Mouse (Mus musculus): Measurements from ENCODE around the gene Dnah2.
A peak's percentile ranks its signal among the peaks of the same experiment; 100 is the strongest.

Dnah2 gene

GRCm38 (mm10) chr11:69527098-69528030 lies 21.5 kb downstream of the Dnah2 start:
- no peak for DNase-seq

GRCm38 (mm10) chr11:69526631-69527030 lies 22.3 kb downstream of the Dnah2 start:
- DNase-seq, result no peak

- no peak for DNase-seq
Measured at GRCm38 (mm10) chr11:69525661-69526060, 23.2 kb downstream of the Dnah2 start.

GRCm38 (mm10) chr11:69523651-69524050 lies 25.3 kb downstream of the Dnah2 start:
- DNase-seq, result no peak

GRCm38 (mm10) chr11:69521526-69522149 lies 27.3 kb downstream of the Dnah2 start:
- no peak for DNase-seq

- peak; percentile 76 for DNase-seq
Measured at GRCm38 (mm10) chr11:69519976-69520375, 28.9 kb downstream of the Dnah2 start.

GRCm38 (mm10) chr11:69516661-69517060 lies 32.2 kb downstream of the Dnah2 start:
- peak; percentile 83 for DNase-seq

- DNase-seq, result peak; percentile 90
Measured at GRCm38 (mm10) chr11:69516151-69516640, 32.7 kb downstream of the Dnah2 start.

- DNase-seq, result no peak
Measured at GRCm38 (mm10) chr11:69513840-69514239, 35.1 kb downstream of the Dnah2 start.

GRCm38 (mm10) chr11:69510796-69511496 lies 38.0 kb downstream of the Dnah2 start:
- peak; percentile 87 for DNase-seq

- DNase-seq, result peak; percentile 98
Measured at GRCm38 (mm10) chr11:69503863-69504280, 45.0 kb downstream of the Dnah2 start.

- DNase-seq, result no peak
Measured at GRCm38 (mm10) chr11:69501555-69501954, 47.4 kb downstream of the Dnah2 start.

GRCm38 (mm10) chr11:69499140-69499539 lies 49.8 kb downstream of the Dnah2 start:
- DNase-seq, result no peak

- no peak for DNase-seq
Measured at GRCm38 (mm10) chr11:69491711-69492110, 57.2 kb downstream of the Dnah2 start.

- DNase-seq, result no peak
Measured at GRCm38 (mm10) chr11:69490898-69491297, 58.0 kb downstream of the Dnah2 start.

GRCm38 (mm10) chr11:69487474-69487873 lies 61.4 kb downstream of the Dnah2 start:
- DNase-seq, result no peak

- DNase-seq, result no peak
Measured at GRCm38 (mm10) chr11:69477645-69478044, 71.3 kb downstream of the Dnah2 start.

- no peak for DNase-seq
Measured at GRCm38 (mm10) chr11:69476802-69477201, 72.1 kb downstream of the Dnah2 start.

- no peak for DNase-seq
Measured at GRCm38 (mm10) chr11:69474737-69475136, 74.2 kb downstream of the Dnah2 start.

GRCm38 (mm10) chr11:69472687-69473086 lies 76.2 kb downstream of the Dnah2 start:
- DNase-seq, result no peak

- DNase-seq, result no peak
Measured at GRCm38 (mm10) chr11:69471491-69471890, 77.4 kb downstream of the Dnah2 start.

- no peak for DNase-seq
Measured at GRCm38 (mm10) chr11:69469301-69469700, 79.6 kb downstream of the Dnah2 start.

GRCm38 (mm10) chr11:69463996-69464395 lies 84.9 kb downstream of the Dnah2 start:
- DNase-seq, result no peak
